Mouse (Mus musculus): ENCODE results near the gene Slc36a3. TPM values are rescaled to one million over a fixed set of nuclear protein-coding genes. Genes with fewer than 3 reads are reported as not detected.

Slc36a3 gene
- polyA plus RNA-seq, 1 experiment, result not detected

GRCm38 (mm10) chr11:55131946-55132345 lies 19.6 kb downstream of the Slc36a3 start:
- TF ChIP-seq EP300 (IDR thresholded peaks at IDR 0.05; ENCODE audit: insufficient read depth, low read depth, low read length), result no peak
- no peak for TF ChIP-seq CTCF (IDR thresholded peaks at IDR 0.05; ENCODE audit: low read depth, low read length)
- no peak for TF ChIP-seq POLR2A (IDR thresholded peaks at IDR 0.05; ENCODE audit: insufficient read depth, low read length)
- H3K4me1 ChIP-seq (ENCODE audit: control insufficient read depth, insufficient read depth, low read length), result peaks cover 8% of the 10 kb centered on the region
- no peak overlapping the region for H3K27ac ChIP-seq (ENCODE audit: insufficient read depth, low read length)
- H3K9ac ChIP-seq (ENCODE audit: low read depth, poor library complexity, severe bottlenecking), result no peak overlapping the region
- no peak overlapping the region for H3K4me3 ChIP-seq (ENCODE audit: low read depth, low read length)
- no peaks in the 10 kb centered on the region for H3K36me3 ChIP-seq (ENCODE audit: control insufficient read depth, insufficient read depth, low read length, poor library complexity, severe bottlenecking)
- no peaks in the 10 kb centered on the region for H3K9me3 ChIP-seq (replicated peaks; ENCODE audit: control insufficient read depth, insufficient read depth, low read length, poor library complexity, severe bottlenecking)
- no peaks in the 10 kb centered on the region for H3K27me3 ChIP-seq (ENCODE audit: control insufficient read depth, insufficient read depth, low read length, poor library complexity, severe bottlenecking)

- Histone ChIP-seq H3K27ac (ENCODE audit: insufficient read depth, low read length) (peak overlapping the region; percentile 40; the same call in 1 of the 2 replicates), H3K27me3 (ENCODE audit: control insufficient read depth, insufficient read depth, low read length, poor library complexity, severe bottlenecking) (no peaks in the 10 kb centered on the region), H3K4me3 (ENCODE audit: low read depth, low read length) (no peak overlapping the region), H3K36me3 (ENCODE audit: control insufficient read depth, insufficient read depth, low read length, poor library complexity, severe bottlenecking) (no peaks in the 10 kb centered on the region), H3K4me1 (ENCODE audit: control insufficient read depth, insufficient read depth, low read length) (peaks cover 8% of the 10 kb centered on the region), H3K9ac (ENCODE audit: low read depth, poor library complexity, severe bottlenecking) (no peak overlapping the region), H3K9me3 (replicated peaks; ENCODE audit: control insufficient read depth, insufficient read depth, low read length, poor library complexity, severe bottlenecking) (no peaks in the 10 kb centered on the region)
- no peak for TF ChIP-seq POLR2A (IDR thresholded peaks at IDR 0.05; ENCODE audit: insufficient read depth, low read length)
- TF ChIP-seq EP300 (IDR thresholded peaks at IDR 0.05; ENCODE audit: insufficient read depth, low read depth, low read length), result no peak; the same call in 1 of the 2 replicates
These were observed 20.3 kb downstream of the Slc36a3 start for GRCm38 (mm10) chr11:55131077-55131742.

GRCm38 (mm10) chr11:55128411-55128810 lies 23.1 kb downstream of the Slc36a3 start:
- TF ChIP-seq CTCF (IDR thresholded peaks at IDR 0.05; ENCODE audit: low read depth, low read length), result no peak
- H3K27ac ChIP-seq (ENCODE audit: insufficient read depth, low read length), result no peak overlapping the region
- no peak overlapping the region for H3K4me3 ChIP-seq (ENCODE audit: low read depth, low read length)

GRCm38 (mm10) chr11:55127937-55128336 lies 23.6 kb downstream of the Slc36a3 start:
- H3K27ac ChIP-seq (ENCODE audit: insufficient read depth, low read length), result no peak overlapping the region
- peaks cover 8% of the 10 kb centered on the region for H3K4me1 ChIP-seq (ENCODE audit: control insufficient read depth, insufficient read depth, low read length)
- H3K36me3 ChIP-seq (ENCODE audit: control insufficient read depth, insufficient read depth, low read length, poor library complexity, severe bottlenecking), result no peaks in the 10 kb centered on the region
- H3K4me3 ChIP-seq (ENCODE audit: low read depth, low read length), result no peak overlapping the region
- TF ChIP-seq CTCF (IDR thresholded peaks at IDR 0.05; ENCODE audit: low read depth, low read length) (no peak), EP300 (IDR thresholded peaks at IDR 0.05; ENCODE audit: insufficient read depth, low read depth, low read length) (no peak), POLR2A (IDR thresholded peaks at IDR 0.05; ENCODE audit: insufficient read depth, low read length) (no peak)
- H3K27me3 ChIP-seq (ENCODE audit: control insufficient read depth, insufficient read depth, low read length, poor library complexity, severe bottlenecking), result no peaks in the 10 kb centered on the region
- H3K9me3 ChIP-seq (replicated peaks; ENCODE audit: control insufficient read depth, insufficient read depth, low read length, poor library complexity, severe bottlenecking), result no peaks in the 10 kb centered on the region
- H3K9ac ChIP-seq (ENCODE audit: low read depth, poor library complexity, severe bottlenecking), result no peak overlapping the region

More at GRCm38 (mm10) chr11:55128411-55128810, 23.1 kb downstream of the Slc36a3 start:
- no peaks in the 10 kb centered on the region for H3K27me3 ChIP-seq (ENCODE audit: control insufficient read depth, insufficient read depth, low read length, poor library complexity, severe bottlenecking)
- no peaks in the 10 kb centered on the region for H3K9me3 ChIP-seq (replicated peaks; ENCODE audit: control insufficient read depth, insufficient read depth, low read length, poor library complexity, severe bottlenecking)
- no peak overlapping the region for H3K9ac ChIP-seq (ENCODE audit: low read depth, poor library complexity, severe bottlenecking)
- H3K4me1 ChIP-seq (ENCODE audit: control insufficient read depth, insufficient read depth, low read length), result peaks cover 8% of the 10 kb centered on the region
- no peaks in the 10 kb centered on the region for H3K36me3 ChIP-seq (ENCODE audit: control insufficient read depth, insufficient read depth, low read length, poor library complexity, severe bottlenecking)

- H3K4me3 ChIP-seq (ENCODE audit: low read depth, low read length), result no peak overlapping the region
- H3K4me1 ChIP-seq (ENCODE audit: control insufficient read depth, insufficient read depth, low read length), result peaks cover 7% of the 10 kb centered on the region
- no peak overlapping the region for H3K27ac ChIP-seq (ENCODE audit: insufficient read depth, low read length)
- no peaks in the 10 kb centered on the region for H3K27me3 ChIP-seq (ENCODE audit: control insufficient read depth, insufficient read depth, low read length, poor library complexity, severe bottlenecking)
- no peak for TF ChIP-seq POLR2A (IDR thresholded peaks at IDR 0.05; ENCODE audit: insufficient read depth, low read length)
- TF ChIP-seq CTCF (IDR thresholded peaks at IDR 0.05; ENCODE audit: low read depth, low read length), result no peak
- no peak for TF ChIP-seq EP300 (IDR thresholded peaks at IDR 0.05; ENCODE audit: insufficient read depth, low read depth, low read length)
- H3K9me3 ChIP-seq (replicated peaks; ENCODE audit: control insufficient read depth, insufficient read depth, low read length, poor library complexity, severe bottlenecking), result no peaks in the 10 kb centered on the region
- no peaks in the 10 kb centered on the region for H3K36me3 ChIP-seq (ENCODE audit: control insufficient read depth, insufficient read depth, low read length, poor library complexity, severe bottlenecking)
- no peak overlapping the region for H3K9ac ChIP-seq (ENCODE audit: low read depth, poor library complexity, severe bottlenecking)
These were observed 24.8 kb downstream of the Slc36a3 start for GRCm38 (mm10) chr11:55126663-55127062.

GRCm38 (mm10) chr11:55121430-55121829 lies 30.1 kb downstream of the Slc36a3 start:
- Histone ChIP-seq H3K9ac (ENCODE audit: low read depth, poor library complexity, severe bottlenecking) (no peak overlapping the region), H3K27me3 (ENCODE audit: control insufficient read depth, insufficient read depth, low read length, poor library complexity, severe bottlenecking) (no peaks in the 10 kb centered on the region), H3K9me3 (replicated peaks; ENCODE audit: control insufficient read depth, insufficient read depth, low read length, poor library complexity, severe bottlenecking) (0 out of 2 replicates have a peak, but pooled peaks cover 3% of the 10 kb centered on the region), H3K36me3 (ENCODE audit: control insufficient read depth, insufficient read depth, low read length, poor library complexity, severe bottlenecking) (no peaks in the 10 kb centered on the region), H3K27ac (ENCODE audit: insufficient read depth, low read length) (no peak overlapping the region), H3K4me3 (ENCODE audit: low read depth, low read length) (no peak overlapping the region), H3K4me1 (ENCODE audit: control insufficient read depth, insufficient read depth, low read length) (no peaks in the 10 kb centered on the region)
- TF ChIP-seq CTCF (IDR thresholded peaks at IDR 0.05; ENCODE audit: low read depth, low read length), result no peak
- TF ChIP-seq EP300 (IDR thresholded peaks at IDR 0.05; ENCODE audit: insufficient read depth, low read depth, low read length), result no peak
- no peak for TF ChIP-seq POLR2A (IDR thresholded peaks at IDR 0.05; ENCODE audit: insufficient read depth, low read length)

All from ES-Bruce4 (cell line).